Mouse (Mus musculus) liver, embryonic 15.5 days (tissue): ENCODE data around the gene 1810010H24Rik. TPM values are rescaled to one million over a fixed set of nuclear protein-coding genes. Genes with fewer than 3 reads are reported as not detected.
"Not testable (repeated sequence)": the region's sequence is repeated elsewhere in the genome, so short reads cannot be mapped to it uniquely, and the experiment has no call there.

Experiments used
- ATAC-seq: fragments of 200-750 bp; cut with Nextera tagmentation; 2 replicates; pipeline ENCODE4 v1.8.0; 2017; ENCODE audit warnings: moderate number of reproducible peaks, mild to moderate bottlenecking, moderate library complexity; ENCODE audit not compliant: insufficient read depth
- H3K27ac ChIP-seq: fragments of 300-500 bp; sonication (generic); replicated peaks from 2 replicates; pipeline ENCODE4 v1.5.1; 2015; ENCODE audit warnings: mild to moderate bottlenecking, inconsistent platforms
- H3K27me3 ChIP-seq: fragments of 300-500 bp; sonication (generic); 2 replicates; pipeline ENCODE4 v1.6.1; 2015; ENCODE audit warnings: mild to moderate bottlenecking, inconsistent platforms
- H3K36me3 ChIP-seq: fragments of 300-500 bp; sonication (generic); replicated peaks from 2 replicates; pipeline ENCODE4 v1.6.1; 2015; ENCODE audit warnings: moderate library complexity, mild to moderate bottlenecking, inconsistent platforms
- H3K4me1 ChIP-seq: fragments of 300-500 bp; sonication (generic); replicated peaks from 2 replicates; pipeline ENCODE4 v1.6.1; 2015; ENCODE audit warnings: inconsistent platforms
- H3K4me2 ChIP-seq: fragments of 300-500 bp; sonication (generic); 2 replicates; pipeline ENCODE4 v1.6.1; 2015; ENCODE audit warnings: moderate library complexity, mild to moderate bottlenecking, inconsistent platforms
- H3K4me3 ChIP-seq: fragments of 300-500 bp; sonication (generic); replicated peaks from 2 replicates; pipeline ENCODE4 v1.5.1; 2015; ENCODE audit warnings: mild to moderate bottlenecking, inconsistent platforms
- H3K9ac ChIP-seq: fragments of 300-500 bp; sonication (generic); 2 replicates; pipeline ENCODE4 v1.6.1; 2015; ENCODE audit warnings: moderate library complexity, mild to moderate bottlenecking, inconsistent platforms
- H3K9me3 ChIP-seq: fragments of 300-500 bp; sonication (generic); replicated peaks from 2 replicates; pipeline ENCODE4 v1.6.1; 2016; ENCODE audit warnings: inconsistent platforms
- WGBS: fragments of 180-500 bp; shearing (Covaris S2); methylation state at CpG from one replicate; pipeline ENCODE4 v1.1.7; 2015; ENCODE audit warnings: mixed read lengths; ENCODE audit not compliant: insufficient replicate concordance; 5-methylcytosine and 5-hydroxymethylcytosine counted together
- polyA plus RNA-seq: library from polyadenylated mRNA; unstranded; fragments of >200 nt; fragmentation: Nextera tagmentation; extraction: Ambion mirVana; gene quantifications from 2 replicates; pipeline ENCODE4 v1.2.1, GENCODE M21; 2015

1810010H24Rik gene
- polyA plus RNA-seq, result 4.5 and 5.6 TPM in 2 replicates

DNA sequence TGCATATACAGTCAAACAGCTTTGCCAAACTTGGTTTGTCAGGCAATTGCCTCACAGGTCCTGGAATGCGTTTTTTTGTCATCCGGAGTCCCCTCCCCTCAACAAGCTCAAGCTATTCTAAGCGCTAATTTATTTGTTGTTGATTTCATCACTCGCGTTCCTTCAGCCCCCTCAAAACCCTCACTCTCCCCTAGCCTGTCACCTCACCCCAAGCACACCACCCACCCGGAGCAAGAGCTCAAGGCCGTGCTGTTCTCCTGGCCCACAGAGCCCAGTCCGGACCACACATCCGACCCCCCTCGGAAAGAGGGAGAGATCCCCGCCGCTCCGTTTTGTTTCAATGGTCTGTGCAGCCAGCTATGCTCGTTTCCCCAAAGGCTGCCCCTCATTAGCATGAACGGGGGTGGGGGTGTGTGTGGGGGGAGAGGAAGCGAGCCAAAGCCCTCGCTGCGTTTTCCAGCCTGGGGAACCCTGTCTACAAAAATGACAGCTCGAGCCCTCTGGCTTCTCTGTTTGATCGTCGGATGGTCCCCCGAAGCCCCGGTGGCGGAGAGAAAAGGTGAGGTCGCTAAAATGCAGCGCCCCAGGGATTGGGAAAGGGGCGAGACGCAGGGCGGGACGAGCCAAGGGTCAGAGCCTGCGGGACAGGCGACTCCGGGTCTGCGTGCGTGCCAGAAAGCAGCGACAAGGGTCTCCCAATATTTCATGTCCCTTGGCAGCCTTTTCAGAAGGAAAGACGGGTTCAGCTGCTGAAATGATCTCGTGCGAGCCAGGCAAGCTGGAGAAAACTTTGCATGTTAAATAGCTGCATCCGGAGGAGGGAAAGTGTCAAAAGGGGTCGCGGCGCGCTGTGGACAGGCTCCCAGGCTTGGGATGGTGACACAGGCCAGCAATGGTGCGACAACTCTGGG, at the start of gene 1810010H24Rik:
1810010H24Rik (plus strand) TSS at position 271 of the 911 bp plus-strand sequence.
- Histone ChIP-seq H3K27ac (peak within 1 kb of the TSS; percentile 56), H3K27me3 (peaks cover 79% of the 10 kb centered on the region), H3K9ac (peak within 1 kb of the TSS; percentile 35; the same call in 1 of the 2 replicates), H3K4me1 (peaks cover 47% of the 10 kb centered on the region), H3K4me3 (peak within 1 kb of the TSS; percentile 69), H3K4me2 (peak within 1 kb of the TSS; percentile 91), H3K36me3 (no peaks in the 10 kb centered on the region), H3K9me3 (no peaks in the 10 kb centered on the region)
- no peak for ATAC-seq
- 1% methylated on average over 45 of the region's 45 CpGs for WGBS

DNA sequence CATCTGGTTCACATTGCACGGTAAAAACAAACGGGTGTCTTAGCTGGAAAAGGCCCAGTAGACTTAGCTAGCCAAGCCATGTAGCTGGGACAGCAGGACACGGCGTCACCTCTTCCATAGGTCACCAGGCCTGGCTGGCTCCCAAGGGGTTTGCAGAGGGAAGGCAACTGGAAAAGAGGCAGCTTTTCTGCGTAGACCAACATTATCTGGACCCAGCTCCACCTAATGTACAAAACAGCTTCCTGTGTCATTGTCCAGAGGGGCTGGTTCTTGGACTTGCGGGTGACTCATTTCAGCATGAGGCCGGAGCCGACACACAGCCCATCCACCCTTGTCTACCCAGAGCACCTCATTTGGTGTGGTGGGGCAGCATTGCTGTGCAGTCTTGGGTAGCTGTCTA, 49.3 kb upstream of the 1810010H24Rik start:
- WGBS, result 66% methylated on average over 8 of the region's 8 CpGs
- Histone ChIP-seq H3K27me3 (no peaks in the 10 kb centered on the region), H3K4me1 (peaks cover 13% of the 10 kb centered on the region), H3K36me3 (no peaks in the 10 kb centered on the region), H3K9ac (no peak overlapping the region), H3K4me3 (no peak overlapping the region), H3K9me3 (no peaks in the 10 kb centered on the region), H3K4me2 (no peak overlapping the region), H3K27ac (peak overlapping the region; percentile 66; the same call in 1 of the 2 replicates)
- ATAC-seq, result peak; percentile 47

DNA sequence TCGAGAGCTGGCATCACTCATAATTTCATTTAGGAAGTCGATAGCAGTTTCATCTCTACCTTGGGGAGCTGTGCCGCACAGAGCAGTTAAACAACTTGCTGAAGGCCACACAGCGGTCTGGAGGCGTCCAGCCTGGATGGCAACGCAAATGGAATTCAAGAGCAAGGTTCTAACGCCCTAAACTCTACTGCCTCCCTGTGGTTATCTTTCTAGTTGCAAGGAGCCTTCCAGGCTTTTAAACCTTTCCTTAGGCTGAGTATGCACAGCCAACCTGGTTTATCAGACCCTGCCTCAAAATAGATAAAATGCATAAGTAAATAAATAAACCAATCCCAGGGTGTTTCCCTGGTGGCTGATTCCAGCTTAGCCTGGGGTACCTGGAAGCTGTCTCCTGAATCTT, 45.0 kb upstream of the 1810010H24Rik start:
- 23% methylated on average over 7 of the region's 7 CpGs for WGBS
- Histone ChIP-seq H3K4me1 (peaks cover 10% of the 10 kb centered on the region), H3K4me2 (no peak overlapping the region), H3K4me3 (no peak overlapping the region), H3K27ac (no peak overlapping the region), H3K27me3 (no peaks in the 10 kb centered on the region), H3K9ac (no peak overlapping the region), H3K36me3 (peaks cover 13% of the 10 kb centered on the region), H3K9me3 (no peaks in the 10 kb centered on the region)
- ATAC-seq, result no peak

DNA sequence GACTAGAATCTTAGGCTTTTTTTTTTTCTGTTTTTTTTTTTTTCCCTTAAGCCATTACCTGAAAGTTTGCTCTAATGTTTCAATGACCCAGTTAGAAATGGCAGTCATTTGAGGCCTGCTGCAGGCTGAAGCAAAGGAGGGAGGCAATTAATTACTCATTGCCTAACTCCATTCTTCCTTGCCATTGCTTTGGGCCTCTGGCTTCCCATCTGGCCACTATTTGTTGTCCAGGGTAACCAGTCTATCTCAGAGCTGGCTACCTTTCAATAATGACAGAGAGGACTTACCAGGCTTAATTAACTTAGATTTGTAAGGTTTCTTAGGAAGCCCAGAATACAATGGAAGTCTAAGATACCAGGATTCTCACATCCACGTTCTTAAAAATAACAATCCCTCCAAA, 43.7 kb upstream of the 1810010H24Rik start:
- Histone ChIP-seq H3K9ac (no peak overlapping the region), H3K27me3 (no peaks in the 10 kb centered on the region), H3K4me1 (no peaks in the 10 kb centered on the region), H3K36me3 (peaks cover 25% of the 10 kb centered on the region), H3K4me3 (no peak overlapping the region), H3K4me2 (no peak overlapping the region), H3K27ac (no peak overlapping the region), H3K9me3 (no peaks in the 10 kb centered on the region)
- no peak for ATAC-seq
- 66% methylated on average over 1 of the region's 1 CpGs for WGBS

DNA sequence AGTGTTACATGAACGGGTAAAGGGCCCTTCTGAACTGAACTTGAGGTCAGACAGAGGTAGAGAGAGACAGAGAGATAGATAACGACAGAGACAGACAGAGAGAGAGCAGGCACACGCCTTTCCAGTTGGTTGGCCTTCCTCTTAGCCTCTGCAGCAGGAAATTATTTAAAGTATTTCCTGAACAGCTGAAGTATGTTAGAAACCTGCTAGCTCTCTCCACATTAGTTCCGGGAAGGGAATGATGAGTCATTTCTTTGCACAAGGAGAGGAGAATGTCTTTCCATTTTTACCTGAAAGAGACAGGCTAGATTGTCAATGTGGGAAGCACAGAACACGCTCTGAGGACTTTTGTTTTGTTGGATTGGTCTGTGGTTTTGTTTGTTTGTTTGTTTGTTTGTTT, 43.1 kb upstream of the 1810010H24Rik start:
- Histone ChIP-seq H3K36me3 (peaks cover 30% of the 10 kb centered on the region), H3K4me1 (peaks cover 2% of the 10 kb centered on the region; the same call in 1 of the 2 replicates), H3K4me2 (no peak overlapping the region), H3K4me3 (no peak overlapping the region), H3K27ac (no peak overlapping the region), H3K9ac (no peak overlapping the region), H3K9me3 (no peaks in the 10 kb centered on the region), H3K27me3 (no peaks in the 10 kb centered on the region)
- WGBS, result 21% methylated on average over 5 of the region's 5 CpGs
- no peak for ATAC-seq

DNA sequence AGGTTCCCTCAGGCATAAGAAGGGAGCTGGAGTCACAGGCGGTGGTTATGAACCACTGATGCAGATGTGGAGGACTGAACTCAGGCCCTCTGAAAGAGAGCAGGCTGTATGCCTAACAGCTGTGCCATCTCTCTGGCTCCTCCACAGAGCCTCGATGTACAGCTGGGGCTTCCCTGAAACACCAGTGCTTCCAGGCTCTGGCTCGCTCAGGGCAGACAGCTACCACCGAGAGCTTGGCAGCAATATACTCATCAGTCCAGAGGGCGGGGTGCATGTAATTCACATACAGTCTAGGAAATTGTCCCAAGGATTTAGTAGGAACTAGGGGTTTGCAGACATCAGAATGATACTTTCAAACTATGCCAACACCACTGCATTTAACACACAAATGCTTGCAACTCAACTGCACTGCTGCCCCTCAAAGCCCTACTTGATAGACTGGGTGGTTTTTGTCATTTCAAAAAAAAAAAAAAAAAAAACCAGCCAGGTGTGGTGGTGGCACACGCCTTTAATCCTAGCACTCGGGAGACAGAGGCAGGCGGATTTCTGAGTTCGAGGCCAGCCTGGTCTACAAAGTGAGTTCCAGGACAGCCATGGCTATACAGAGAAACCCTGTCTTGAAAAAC, 39.4 kb upstream of the 1810010H24Rik start:
- H3K27ac ChIP-seq, H3K9ac ChIP-seq, H3K9me3 ChIP-seq, H3K4me1 ChIP-seq, H3K27me3 ChIP-seq, H3K4me2 ChIP-seq, H3K4me3 ChIP-seq, ATAC-seq: not testable (repeated sequence)
- H3K36me3 ChIP-seq, result peaks cover 66% of the 10 kb centered on the region
- WGBS, result 75% methylated on average over 9 of the region's 9 CpGs

DNA sequence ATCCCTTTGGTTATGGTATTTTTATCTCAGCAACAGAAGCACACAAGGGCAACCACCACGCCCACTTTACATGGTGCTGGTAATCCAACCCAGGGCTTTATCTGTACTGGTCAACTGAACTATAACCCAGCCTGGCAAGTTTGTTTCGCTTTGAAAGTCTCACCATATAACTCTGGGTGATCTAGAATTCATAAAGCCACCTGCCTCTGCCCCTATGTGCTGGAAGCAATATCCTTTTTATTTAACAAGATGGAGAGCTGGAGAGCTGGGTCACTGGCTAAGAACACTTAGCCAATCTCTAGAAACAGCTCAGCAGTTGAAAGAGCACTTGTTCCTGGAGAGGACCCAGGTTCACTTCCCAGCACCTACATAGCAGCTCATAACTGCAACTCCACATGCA, 38.1 kb upstream of the 1810010H24Rik start:
- Histone ChIP-seq H3K9me3 (no peaks in the 10 kb centered on the region), H3K4me1 (peaks cover 6% of the 10 kb centered on the region; the same call in 1 of the 2 replicates), H3K27ac (no peak overlapping the region), H3K36me3 (peaks cover 79% of the 10 kb centered on the region), H3K27me3 (no peaks in the 10 kb centered on the region), H3K4me2 (no peak overlapping the region), H3K4me3 (no peak overlapping the region), H3K9ac (no peak overlapping the region)
- no peak for ATAC-seq
- 50% methylated on average over 2 of the region's 2 CpGs for WGBS

DNA sequence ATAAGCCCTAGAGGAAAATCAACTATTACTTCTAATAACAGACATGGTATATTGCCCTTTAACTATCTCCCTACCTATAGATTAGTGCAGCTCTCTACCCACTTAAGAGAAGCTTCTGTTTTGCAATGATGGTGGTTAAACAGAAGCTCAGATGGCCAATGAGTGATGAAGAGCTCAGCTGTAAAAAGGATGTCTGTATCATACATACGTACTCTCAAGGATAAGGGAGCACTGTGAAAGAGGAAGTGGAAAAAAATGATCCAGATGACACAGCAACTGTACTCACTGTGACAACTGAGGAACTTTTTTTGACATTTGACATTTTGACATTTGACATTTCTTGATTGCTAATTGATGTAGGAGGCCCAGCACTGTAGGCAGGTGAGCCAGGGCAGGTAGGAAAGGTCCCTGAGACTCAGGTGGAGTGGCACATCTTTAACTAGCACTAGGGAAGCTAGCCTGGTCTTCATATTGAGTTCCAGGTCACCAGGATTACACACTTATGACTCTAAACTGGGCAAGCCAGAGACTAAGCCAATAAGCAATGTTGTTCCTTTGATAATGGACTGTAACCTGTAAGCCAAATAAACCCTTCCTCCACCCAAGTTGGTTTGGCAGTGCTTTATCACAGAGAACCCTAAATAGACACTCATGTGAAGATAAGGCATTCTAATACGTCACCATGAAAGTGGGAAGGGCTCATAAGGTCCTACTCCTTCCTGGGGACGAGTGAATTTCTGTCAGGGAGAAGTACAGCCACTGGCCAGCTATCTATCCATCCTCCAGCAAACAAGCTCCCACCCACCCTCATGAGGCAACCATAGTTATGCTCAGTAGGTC, 31.0 kb upstream of the 1810010H24Rik start:
- Histone ChIP-seq H3K36me3 (peaks cover 79% of the 10 kb centered on the region), H3K27me3 (no peaks in the 10 kb centered on the region), H3K9me3 (no peaks in the 10 kb centered on the region), H3K4me1 (peaks cover 43% of the 10 kb centered on the region), H3K9ac (no peak overlapping the region), H3K4me3 (no peak overlapping the region; the same call in 1 of the 2 replicates), H3K27ac (peak overlapping the region; percentile 48), H3K4me2 (peak overlapping the region; percentile 59)
- 18% methylated on average over 3 of the region's 3 CpGs for WGBS
- ATAC-seq, result peak; percentile 30

DNA sequence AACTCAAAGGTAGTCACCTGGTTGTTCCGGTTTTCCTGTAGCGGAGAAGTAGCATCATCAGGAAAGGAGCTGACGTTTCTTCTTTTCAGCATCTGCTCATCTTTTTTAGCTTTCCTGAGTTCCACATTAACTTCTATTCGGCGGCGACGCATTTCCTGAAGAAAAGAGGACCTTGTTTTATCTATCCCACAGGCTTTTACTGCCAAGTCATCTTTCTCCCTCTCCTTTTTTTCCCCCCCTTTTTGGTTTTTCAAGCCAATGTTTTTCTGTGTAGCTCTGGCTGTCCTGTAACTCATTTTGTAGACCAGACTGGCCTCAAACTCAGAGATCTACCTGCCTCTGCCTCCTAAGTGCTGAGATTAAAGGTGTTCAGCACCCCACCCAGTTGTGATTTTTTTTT, 29.0 kb upstream of the 1810010H24Rik start:
- Histone ChIP-seq H3K4me2 (peak overlapping the region; percentile 59), H3K4me1 (peaks cover 48% of the 10 kb centered on the region), H3K27ac (peak overlapping the region; percentile 29; the same call in 1 of the 2 replicates), H3K9ac (peak overlapping the region; percentile 99), H3K36me3 (peaks cover 58% of the 10 kb centered on the region), H3K4me3 (peak overlapping the region; percentile 98)
- not testable (repeated sequence) for ATAC-seq, H3K27me3 ChIP-seq, H3K9me3 ChIP-seq
- WGBS, result 72% methylated on average over 7 of the region's 7 CpGs

DNA sequence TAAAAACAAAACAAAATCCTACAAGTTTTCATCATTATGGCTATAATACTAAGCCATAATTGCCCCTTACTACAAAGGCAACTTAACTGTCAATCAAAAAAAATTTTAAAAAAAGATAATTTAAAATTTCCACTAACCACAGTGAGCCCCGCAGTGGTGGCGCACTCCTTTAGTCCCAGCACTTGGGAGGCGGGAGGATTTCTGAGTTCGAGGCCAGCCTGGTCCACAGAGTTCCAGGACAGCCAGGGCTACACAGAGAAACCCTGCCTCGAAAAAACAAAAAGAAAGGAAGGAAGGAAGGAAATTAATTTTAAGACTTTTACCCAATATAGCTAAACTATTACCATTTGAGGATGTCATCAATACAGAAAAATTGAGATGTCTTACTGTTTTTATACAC, 27.5 kb upstream of the 1810010H24Rik start:
- H3K27ac ChIP-seq, result peak overlapping the region; percentile 92
- no peaks in the 10 kb centered on the region for H3K9me3 ChIP-seq
- H3K4me1 ChIP-seq, result peaks cover 45% of the 10 kb centered on the region
- WGBS, result 5% methylated on average over 5 of the region's 5 CpGs
- peak overlapping the region; percentile 98 for H3K4me3 ChIP-seq
- H3K36me3 ChIP-seq, result peaks cover 43% of the 10 kb centered on the region
- H3K27me3 ChIP-seq, result no peaks in the 10 kb centered on the region
- H3K4me2 ChIP-seq, result peak overlapping the region; percentile 59
- ATAC-seq, result no peak
- peak overlapping the region; percentile 99 for H3K9ac ChIP-seq
